Mouse (Mus musculus) embryonic facial prominence, embryonic 11.5 days (tissue): ENCODE results near the gene Sept4. TPM values are rescaled to one million over a fixed set of nuclear protein-coding genes. Genes with fewer than 3 reads are reported as not detected.

Experiments used
- ATAC-seq: fragments of 200-750 bp; cut with Nextera tagmentation; replicated peaks from 2 replicates; pipeline ENCODE4 v1.8.0; 2017; ENCODE audit warnings: low read depth; ENCODE audit not compliant: insufficient number of reproducible peaks, low FRiP score, low TSS enrichment
- DNase-seq: peaks from one replicate; pipeline ENCODE4 v3.0.0-alpha.2; 2015; ENCODE audit warnings: low spot score
- H3K27ac ChIP-seq: fragments of 300-500 bp; sonication (generic); replicated peaks from 2 replicates; pipeline ENCODE4 v1.5.1; 2014; ENCODE audit warnings: mild to moderate bottlenecking, low read depth, low read length, control low read depth
- H3K27me3 ChIP-seq: fragments of 300-500 bp; sonication (generic); 2 replicates; pipeline ENCODE4 v1.6.1; 2014; ENCODE audit warnings: mild to moderate bottlenecking, low read length, moderate library complexity, mixed read lengths; ENCODE audit not compliant: control insufficient read depth, insufficient read depth
- H3K36me3 ChIP-seq: fragments of 300-500 bp; sonication (generic); replicated peaks from 2 replicates; pipeline ENCODE4 v1.6.1; 2014; ENCODE audit warnings: low read depth, mild to moderate bottlenecking, low read length, moderate library complexity, mixed read lengths; ENCODE audit not compliant: control insufficient read depth, insufficient read depth
- H3K4me1 ChIP-seq: fragments of 300-500 bp; sonication (generic); 2 replicates; pipeline ENCODE4 v1.6.1; 2014; ENCODE audit warnings: low read length, mixed read lengths; ENCODE audit not compliant: control insufficient read depth, insufficient read depth
- H3K4me2 ChIP-seq: fragments of 300-500 bp; sonication (generic); 2 replicates; pipeline ENCODE4 v1.6.1; 2014; ENCODE audit warnings: low read depth, mild to moderate bottlenecking, control low read depth, low read length, moderate library complexity
- H3K4me3 ChIP-seq: fragments of 300-500 bp; sonication (generic); 2 replicates; pipeline ENCODE4 v1.5.1; 2014; ENCODE audit warnings: low read depth, low read length, control low read depth
- H3K9ac ChIP-seq: fragments of 300-500 bp; sonication (generic); replicated peaks from 2 replicates; pipeline ENCODE4 v1.6.1; 2014; ENCODE audit warnings: mild to moderate bottlenecking, control low read depth, low read length
- H3K9me3 ChIP-seq: fragments of 300-500 bp; sonication (generic); replicated peaks from 2 replicates; pipeline ENCODE4 v1.6.1; 2016; ENCODE audit warnings: mild to moderate bottlenecking, low read length, inconsistent platforms, mixed read lengths; ENCODE audit not compliant: control insufficient read depth
- WGBS: fragments of 180-500 bp; shearing (Covaris S2); extraction: QIAGEN DNeasy Blood & Tissue Kit; methylation state at CpG from one replicate; pipeline ENCODE4 v1.1.7; 2014; 5-methylcytosine and 5-hydroxymethylcytosine counted together
- polyA plus RNA-seq: library from polyadenylated mRNA; unstranded; fragments of >200 nt; fragmentation: Nextera tagmentation; extraction: Ambion mirVana; gene quantifications from 2 replicates; pipeline ENCODE4 v1.2.1, GENCODE M21; 2014

Gene Sept4
- polyA plus RNA-seq, 1 experiment from 2014 or later, result 6.6 TPM

GRCm38 (mm10) chr11:87542285-87542684, 26.4 kb upstream of the Sept4 start:
- H3K9ac ChIP-seq, result no peak overlapping the region
- H3K27ac ChIP-seq, result no peak overlapping the region
- ATAC-seq (no peak), DNase-seq (no peak)
- no peaks in the 10 kb centered on the region for H3K36me3 ChIP-seq
- 40% methylated on average over 8 of the region's 8 CpGs for WGBS
- no peak overlapping the region for H3K4me2 ChIP-seq
- no peak overlapping the region for H3K4me3 ChIP-seq
- H3K4me1 ChIP-seq, result no peaks in the 10 kb centered on the region
- no peaks in the 10 kb centered on the region for H3K27me3 ChIP-seq
- no peaks in the 10 kb centered on the region for H3K9me3 ChIP-seq

- no peak overlapping the region for H3K4me3 ChIP-seq
- DNase-seq, result no peak
- 65% methylated on average over 3 of the region's 3 CpGs for WGBS
These were observed 25.8 kb upstream of the Sept4 start for GRCm38 (mm10) chr11:87542906-87543305.

GRCm38 (mm10) chr11:87553342-87553741, 15.4 kb upstream of the Sept4 start:
- no peak for DNase-seq
- WGBS, result 76% methylated on average over 4 of the region's 4 CpGs
- H3K4me3 ChIP-seq, result no peak overlapping the region

More at GRCm38 (mm10) chr11:87542906-87543305, 25.8 kb upstream of the Sept4 start:
- Histone ChIP-seq H3K4me1 (no peaks in the 10 kb centered on the region), H3K9ac (no peak overlapping the region), H3K36me3 (no peaks in the 10 kb centered on the region), H3K27me3 (no peaks in the 10 kb centered on the region), H3K9me3 (no peaks in the 10 kb centered on the region), H3K27ac (no peak overlapping the region), H3K4me2 (no peak overlapping the region)
- ATAC-seq, result no peak

GRCm38 (mm10) chr11:87554386-87554785, 14.3 kb upstream of the Sept4 start:
- Histone ChIP-seq H3K4me2 (no peak overlapping the region), H3K27ac (no peak overlapping the region), H3K36me3 (no peaks in the 10 kb centered on the region), H3K4me1 (no peaks in the 10 kb centered on the region), H3K27me3 (no peaks in the 10 kb centered on the region), H3K9me3 (no peaks in the 10 kb centered on the region), H3K4me3 (no peak overlapping the region), H3K9ac (no peak overlapping the region)
- DNase-seq, result no peak
- 71% methylated on average over 5 of the region's 5 CpGs for WGBS
- no peak for ATAC-seq

More at GRCm38 (mm10) chr11:87553342-87553741, 15.4 kb upstream of the Sept4 start:
- Histone ChIP-seq H3K36me3 (no peaks in the 10 kb centered on the region), H3K27me3 (no peaks in the 10 kb centered on the region), H3K27ac (no peak overlapping the region), H3K9ac (no peak overlapping the region), H3K4me1 (no peaks in the 10 kb centered on the region), H3K9me3 (no peaks in the 10 kb centered on the region), H3K4me2 (no peak overlapping the region)
- no peak for ATAC-seq

- Histone ChIP-seq H3K4me1 (no peaks in the 10 kb centered on the region), H3K27ac (no peak overlapping the region), H3K9ac (no peak overlapping the region), H3K36me3 (no peaks in the 10 kb centered on the region), H3K4me3 (no peak overlapping the region), H3K9me3 (no peaks in the 10 kb centered on the region), H3K27me3 (no peaks in the 10 kb centered on the region), H3K4me2 (no peak overlapping the region)
- 38% methylated on average over 2 of the region's 2 CpGs for WGBS
- DNase-seq (peak; percentile 9), ATAC-seq (no peak)
These were observed 13.5 kb upstream of the Sept4 start for GRCm38 (mm10) chr11:87555106-87555703.

- Histone ChIP-seq H3K4me3 (no peak overlapping the region), H3K36me3 (no peaks in the 10 kb centered on the region), H3K4me1 (no peaks in the 10 kb centered on the region), H3K9ac (no peak overlapping the region), H3K27me3 (no peaks in the 10 kb centered on the region), H3K27ac (no peak overlapping the region), H3K9me3 (no peaks in the 10 kb centered on the region), H3K4me2 (no peak overlapping the region)
- 69% methylated on average over 6 of the region's 6 CpGs for WGBS
- ATAC-seq, result no peak
- DNase-seq, result no peak
These were observed 7.5 kb upstream of the Sept4 start for GRCm38 (mm10) chr11:87561208-87561607.

GRCm38 (mm10) chr11:87566501-87566900, 2.2 kb upstream of the Sept4 start, which contains the start of gene Gm11492:
Gene Gm11492 (plus strand): TSS chr11:87566653.
- Histone ChIP-seq H3K36me3 (no peaks in the 10 kb centered on the region), H3K27me3 (no peaks in the 10 kb centered on the region), H3K4me3 (no peak within 1 kb of the TSS), H3K27ac (no peak within 1 kb of the TSS), H3K9me3 (no peaks in the 10 kb centered on the region), H3K4me2 (no peak within 1 kb of the TSS), H3K9ac (no peak within 1 kb of the TSS), H3K4me1 (no peaks in the 10 kb centered on the region)
- ATAC-seq, result no peak
- DNase-seq, result no peak
- WGBS, result 88% methylated on average over 3 of the region's 3 CpGs

GRCm38 (mm10) chr11:87570743-87571142, 2.0 kb downstream of the Sept4 start:
- no peak overlapping the region for H3K4me3 ChIP-seq
- H3K27ac ChIP-seq, result no peak overlapping the region
- 57% methylated on average over 5 of the region's 5 CpGs for WGBS
- DNase-seq (no peak), ATAC-seq (no peak)
- H3K4me2 ChIP-seq, result no peak overlapping the region
- no peaks in the 10 kb centered on the region for H3K9me3 ChIP-seq
- H3K36me3 ChIP-seq, result no peaks in the 10 kb centered on the region
- no peak overlapping the region for H3K9ac ChIP-seq
- no peaks in the 10 kb centered on the region for H3K4me1 ChIP-seq
- no peaks in the 10 kb centered on the region for H3K27me3 ChIP-seq
